Mouse (Mus musculus): ENCODE measurements around the gene Ywhae. TPM values are rescaled to one million over a fixed set of nuclear protein-coding genes. Genes with fewer than 3 reads are reported as not detected.

The Ywhae gene
- total RNA-seq (2012; rRNA removed): 256 and 432 TPM in 2 replicates

GRCm38 (mm10) chr11:75732434-75733226, at the start of gene Ywhae:
Gene Ywhae, plus strand, starts transcription at chr11:75732869.
- TF ChIP-seq ZC3H11A (IDR thresholded peaks at IDR 0.05; ENCODE audit: borderline replicate concordance, low read depth, low read length): no peak
- peak; percentile 54; the same call in 1 of the 2 replicates for TF ChIP-seq HCFC1 (IDR thresholded peaks at IDR 0.05; ENCODE audit: borderline replicate concordance, insufficient read depth, low read length)
- TF ChIP-seq ZNF384 (IDR thresholded peaks at IDR 0.05; ENCODE audit: low read depth, low read length): no peak
- no peak for TF ChIP-seq MAFK (IDR thresholded peaks at IDR 0.05; ENCODE audit: insufficient read depth, low read depth, low read length)
- TF ChIP-seq CHD2 (IDR thresholded peaks at IDR 0.05; ENCODE audit: low read depth, low read length): no peak
- Histone ChIP-seq H3K27ac (ENCODE audit: insufficient read depth, low read depth, low read length, poor library complexity, severe bottlenecking) (peak within 1 kb of the TSS; percentile 97), H3K36me3 (ENCODE audit: control insufficient read depth, insufficient read depth, low read length, poor library complexity, severe bottlenecking) (peaks cover 2% of the 10 kb centered on the region; the same call in 1 of the 2 replicates), H3K9ac (ENCODE audit: insufficient read depth, low read depth, low read length, poor library complexity, severe bottlenecking) (peak within 1 kb of the TSS; percentile 100), H3K4me3 (ENCODE audit: insufficient read depth in 1 of 2, low read depth in 1 of 2, low read length in 2 of 2, poor library complexity in 1 of 2, severe bottlenecking in 1 of 2) (peak within 1 kb of the TSS; percentile 96 to 98), H3K9me3 (ENCODE audit: control insufficient read depth, insufficient read depth, low read depth, low read length) (no peaks in the 10 kb centered on the region), H3K4me1 (ENCODE audit: control insufficient read depth in 2 of 2, insufficient read depth in 2 of 2, low read length in 2 of 2, poor library complexity in 1 of 2) (peaks cover 6 to 19% of the 10 kb centered on the region in 2 experiments)
- DNase-seq (ENCODE audit: low read depth, low spot score): peak; percentile 87
- in situ Hi-C loops (cut with MboI; ENCODE audit: low sequenced_read_pairs in 2 of 2, unreplicated experiment in 2 of 2): no loop called here

DNA sequence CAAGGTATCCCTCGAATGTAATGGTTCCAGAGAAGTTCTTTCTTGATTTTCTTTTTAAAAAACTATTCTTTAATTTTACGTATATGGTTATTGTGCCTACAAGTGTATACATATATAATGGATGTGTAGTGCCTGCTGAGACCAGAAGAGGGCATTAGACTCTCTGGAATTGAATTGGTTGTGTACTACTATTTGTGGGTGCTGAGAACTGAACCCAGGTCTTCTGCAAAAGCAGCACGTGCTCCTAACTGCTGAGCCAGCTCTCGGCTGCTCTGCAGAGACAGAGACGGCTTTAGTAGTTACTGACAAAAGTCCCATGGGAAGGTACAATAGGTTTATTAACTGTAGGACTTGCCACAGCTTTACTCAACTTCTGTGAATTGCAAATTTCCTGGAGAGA, 48.2 kb upstream of the Ywhae start:
- Histone ChIP-seq H3K27ac (ENCODE audit: insufficient read depth, low read depth, low read length, poor library complexity, severe bottlenecking) (no peak overlapping the region), H3K4me3 (ENCODE audit: insufficient read depth in 1 of 2, low read depth in 1 of 2, low read length in 2 of 2, poor library complexity in 1 of 2, severe bottlenecking in 1 of 2) (no peak overlapping the region), H3K9ac (ENCODE audit: insufficient read depth, low read depth, low read length, poor library complexity, severe bottlenecking) (no peak overlapping the region), H3K9me3 (ENCODE audit: control insufficient read depth, insufficient read depth, low read depth, low read length) (no peaks in the 10 kb centered on the region), H3K36me3 (ENCODE audit: control insufficient read depth, insufficient read depth, low read length, poor library complexity, severe bottlenecking) (peaks cover 10% of the 10 kb centered on the region), H3K4me1 (ENCODE audit: control insufficient read depth in 2 of 2, insufficient read depth in 2 of 2, low read length in 2 of 2, poor library complexity in 1 of 2) (peaks cover 0 to 7% of the 10 kb centered on the region in 2 experiments; a peak in 2 of 4 replicates)
- DNase-seq (ENCODE audit: low read depth, low spot score): no peak
- in situ Hi-C loops (cut with MboI; ENCODE audit: low sequenced_read_pairs in 2 of 2, unreplicated experiment in 2 of 2): no loop called here
- no peak for TF ChIP-seq ZNF384 (IDR thresholded peaks at IDR 0.05; ENCODE audit: low read depth, low read length)
- TF ChIP-seq HCFC1 (IDR thresholded peaks at IDR 0.05; ENCODE audit: borderline replicate concordance, insufficient read depth, low read length): no peak
- TF ChIP-seq ZC3H11A (IDR thresholded peaks at IDR 0.05; ENCODE audit: borderline replicate concordance, low read depth, low read length): no peak
- TF ChIP-seq MAFK (IDR thresholded peaks at IDR 0.05; ENCODE audit: insufficient read depth, low read depth, low read length): no peak
- TF ChIP-seq CHD2 (IDR thresholded peaks at IDR 0.05; ENCODE audit: low read depth, low read length): no peak

DNA sequence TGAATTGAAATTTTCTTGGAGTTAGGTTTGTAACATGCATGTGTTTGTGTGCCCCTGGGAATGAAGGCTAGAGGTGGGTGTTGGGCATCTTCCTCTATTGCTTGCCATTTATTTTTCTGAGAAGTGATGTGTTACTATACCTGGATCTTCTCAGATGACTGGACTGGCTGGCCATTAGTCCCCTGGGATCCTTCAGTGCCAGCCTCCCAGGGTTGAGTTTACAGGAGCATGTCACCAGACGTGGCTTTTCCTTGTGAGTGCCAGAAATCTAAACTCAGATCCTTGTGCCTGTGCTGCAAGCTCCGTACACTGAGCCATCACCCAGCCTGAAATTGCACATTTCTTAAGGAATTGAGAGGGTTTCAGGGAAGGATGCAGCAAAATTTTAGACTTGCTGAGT, 47.7 kb upstream of the Ywhae start:
- no peak overlapping the region for H3K27ac ChIP-seq (ENCODE audit: insufficient read depth, low read depth, low read length, poor library complexity, severe bottlenecking)
- no peaks in the 10 kb centered on the region for H3K9me3 ChIP-seq (ENCODE audit: control insufficient read depth, insufficient read depth, low read depth, low read length)
- no peak overlapping the region for H3K9ac ChIP-seq (ENCODE audit: insufficient read depth, low read depth, low read length, poor library complexity, severe bottlenecking)
- H3K4me3 ChIP-seq (ENCODE audit: insufficient read depth in 1 of 2, low read depth in 1 of 2, low read length in 2 of 2, poor library complexity in 1 of 2, severe bottlenecking in 1 of 2): no peak overlapping the region
- no peak for DNase-seq (ENCODE audit: low read depth, low spot score)
- H3K36me3 ChIP-seq (ENCODE audit: control insufficient read depth, insufficient read depth, low read length, poor library complexity, severe bottlenecking): peaks cover 10% of the 10 kb centered on the region
- TF ChIP-seq MAFK (IDR thresholded peaks at IDR 0.05; ENCODE audit: insufficient read depth, low read depth, low read length) (no peak), ZNF384 (IDR thresholded peaks at IDR 0.05; ENCODE audit: low read depth, low read length) (no peak), HCFC1 (IDR thresholded peaks at IDR 0.05; ENCODE audit: borderline replicate concordance, insufficient read depth, low read length) (no peak), ZC3H11A (IDR thresholded peaks at IDR 0.05; ENCODE audit: borderline replicate concordance, low read depth, low read length) (no peak)
- H3K4me1 ChIP-seq (ENCODE audit: control insufficient read depth in 2 of 2, insufficient read depth in 2 of 2, low read length in 2 of 2, poor library complexity in 1 of 2): peaks cover 0 to 7% of the 10 kb centered on the region in 2 experiments; a peak in 2 of 4 replicates
- in situ Hi-C loops (cut with MboI; ENCODE audit: low sequenced_read_pairs in 2 of 2, unreplicated experiment in 2 of 2): no loop called here

- no peak overlapping the region for H3K27ac ChIP-seq (ENCODE audit: insufficient read depth, low read depth, low read length, poor library complexity, severe bottlenecking)
- in situ Hi-C loops (cut with MboI; ENCODE audit: low sequenced_read_pairs in 2 of 2, unreplicated experiment in 2 of 2): no loop called here
- H3K4me3 ChIP-seq (ENCODE audit: insufficient read depth in 1 of 2, low read depth in 1 of 2, low read length in 2 of 2, poor library complexity in 1 of 2, severe bottlenecking in 1 of 2): no peak overlapping the region
- TF ChIP-seq ZNF384 (IDR thresholded peaks at IDR 0.05; ENCODE audit: low read depth, low read length) (0 out of 2 replicates have a peak, but pooled peaks have one; percentile 29), HCFC1 (IDR thresholded peaks at IDR 0.05; ENCODE audit: borderline replicate concordance, insufficient read depth, low read length) (no peak), MAFK (IDR thresholded peaks at IDR 0.05; ENCODE audit: insufficient read depth, low read depth, low read length) (no peak), CHD2 (IDR thresholded peaks at IDR 0.05; ENCODE audit: low read depth, low read length) (no peak)
- H3K9ac ChIP-seq (ENCODE audit: insufficient read depth, low read depth, low read length, poor library complexity, severe bottlenecking): no peak overlapping the region
- 0 out of 4 replicates have a peak, but pooled peaks cover 0 to under 1% of the 10 kb centered on the region in 2 experiments for H3K4me1 ChIP-seq (ENCODE audit: control insufficient read depth in 2 of 2, insufficient read depth in 2 of 2, low read length in 2 of 2, poor library complexity in 1 of 2)
- H3K36me3 ChIP-seq (ENCODE audit: control insufficient read depth, insufficient read depth, low read length, poor library complexity, severe bottlenecking): peaks cover 14% of the 10 kb centered on the region
- no peak for DNase-seq (ENCODE audit: low read depth, low spot score)
- H3K9me3 ChIP-seq (ENCODE audit: control insufficient read depth, insufficient read depth, low read depth, low read length): no peaks in the 10 kb centered on the region
Observed at GRCm38 (mm10) chr11:75687343-75687993, 45.2 kb upstream of the Ywhae start.

Measured in ES-E14 (cell line).